Mouse (Mus musculus) urinary bladder, postnatal 10 days (tissue): ENCODE results near the gene Glud1.
"Not testable (repeated sequence)": the region's sequence is repeated elsewhere in the genome, so short reads cannot be mapped to it uniquely, and the experiment has no call there.

Experiments
- DNase-seq: peaks from one replicate; pipeline ENCODE4 v3.0.0; 2022; ENCODE audit warnings: low spot score

Gene Glud1

GRCm38 (mm10) chr14:34312339-34313048, 2.0 kb downstream of the Glud1 start:
- DNase-seq: no peak

- no peak for DNase-seq
Observed at GRCm38 (mm10) chr14:34313612-34314011, 3.1 kb downstream of the Glud1 start.

- DNase-seq: not testable (repeated sequence)
Observed at GRCm38 (mm10) chr14:34314383-34314782, 3.9 kb downstream of the Glud1 start.

GRCm38 (mm10) chr14:34314796-34315195, 4.3 kb downstream of the Glud1 start:
- no peak for DNase-seq

GRCm38 (mm10) chr14:34316346-34316745, 5.8 kb downstream of the Glud1 start:
- DNase-seq: no peak

- no peak for DNase-seq
Observed at GRCm38 (mm10) chr14:34317431-34317830, 6.9 kb downstream of the Glud1 start.

GRCm38 (mm10) chr14:34318113-34318512, 7.6 kb downstream of the Glud1 start:
- DNase-seq: no peak

- DNase-seq: no peak
Observed at GRCm38 (mm10) chr14:34323576-34324085, 13.1 kb downstream of the Glud1 start.

- no peak for DNase-seq
Observed at GRCm38 (mm10) chr14:34326606-34327005, 16.1 kb downstream of the Glud1 start.

- DNase-seq: no peak
Observed at GRCm38 (mm10) chr14:34327618-34328017, 17.1 kb downstream of the Glud1 start.

GRCm38 (mm10) chr14:34330657-34331158, 20.2 kb downstream of the Glud1 start:
- no peak for DNase-seq

- no peak for DNase-seq
Observed at GRCm38 (mm10) chr14:34331886-34332285, 21.4 kb downstream of the Glud1 start.

- no peak for DNase-seq
Observed at GRCm38 (mm10) chr14:34332476-34332875, 21.9 kb downstream of the Glud1 start.

GRCm38 (mm10) chr14:34339446-34339845, 28.9 kb downstream of the Glud1 start:
- DNase-seq: no peak

GRCm38 (mm10) chr14:34341993-34342392, 31.5 kb downstream of the Glud1 start:
- no peak for DNase-seq

GRCm38 (mm10) chr14:34343078-34343477, 32.6 kb downstream of the Glud1 start:
- no peak for DNase-seq

GRCm38 (mm10) chr14:34344361-34344760, 33.8 kb downstream of the Glud1 start:
- no peak for DNase-seq

- DNase-seq: no peak
Observed at GRCm38 (mm10) chr14:34345771-34346566, 35.4 kb downstream of the Glud1 start.

GRCm38 (mm10) chr14:34347084-34347483, 36.6 kb downstream of the Glud1 start:
- no peak for DNase-seq

GRCm38 (mm10) chr14:34348301-34348700, 37.8 kb downstream of the Glud1 start:
- no peak for DNase-seq

- no peak for DNase-seq
Observed at GRCm38 (mm10) chr14:34349007-34349406, 38.5 kb downstream of the Glud1 start.

GRCm38 (mm10) chr14:34351660-34352059, 41.1 kb downstream of the Glud1 start:
- no peak for DNase-seq

- no peak for DNase-seq
Observed at GRCm38 (mm10) chr14:34352523-34352922, 42.0 kb downstream of the Glud1 start.
